Mouse (Mus musculus): ENCODE data around the gene Pltp. TPM values are rescaled to one million over a fixed set of nuclear protein-coding genes. Genes with fewer than 3 reads are reported as not detected.
A peak's percentile ranks its signal among the peaks of the same experiment; 100 is the strongest.

The Pltp gene
- polyA plus RNA-seq, 1 experiment from 2014 or later: 286 TPM

DNA sequence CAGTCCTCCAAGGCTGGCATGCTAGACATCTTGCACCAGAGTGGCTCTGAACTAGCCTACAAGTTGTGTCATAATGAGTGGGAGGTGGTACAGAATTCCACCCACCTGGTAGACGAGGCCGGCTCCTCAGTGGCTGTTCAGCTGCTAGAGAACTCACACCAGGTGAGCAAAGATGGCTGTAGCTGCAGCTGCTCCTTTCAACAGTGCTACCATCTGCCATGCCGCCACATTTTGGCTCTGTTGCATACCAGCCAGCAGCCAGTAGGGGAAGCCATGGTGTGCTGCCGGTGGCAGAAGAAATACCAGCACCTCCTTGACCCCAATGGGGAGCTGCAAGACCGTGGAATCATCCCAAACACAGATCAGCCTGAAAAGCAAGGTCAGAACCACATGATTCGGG lies 36.5 kb downstream of the Pltp start:
- DNase-seq (ENCODE audit: low spot score) (no peak), ATAC-seq (no peak)
- no peaks in the 10 kb centered on the region for H3K9me3 ChIP-seq (ENCODE audit: low read length)
- TF ChIP-seq CTCF (IDR thresholded peaks at IDR 0.05) (no peak), EP300 (IDR thresholded peaks at IDR 0.05) (no peak)
- no peaks in the 10 kb centered on the region for H3K4me1 ChIP-seq (ENCODE audit: insufficient read depth, low read depth, low read length)
- no peak overlapping the region for H3K9ac ChIP-seq (replicated peaks; ENCODE audit: low read depth)
- WGBS: 85% methylated on average over 6 of the region's 6 CpGs
- H3K4me3 ChIP-seq (ENCODE audit: low read depth, low read length): no peak overlapping the region
- no peaks in the 10 kb centered on the region for H3K27me3 ChIP-seq (replicated peaks; ENCODE audit: insufficient read depth, low read length)
- H3K27ac ChIP-seq (ENCODE audit: low read length): no peak overlapping the region
- no peak overlapping the region for H3K4me2 ChIP-seq (replicated peaks; ENCODE audit: low read depth, low read length)
- H3K36me3 ChIP-seq (ENCODE audit: insufficient read depth, low read length): peaks cover 9% of the 10 kb centered on the region

DNA sequence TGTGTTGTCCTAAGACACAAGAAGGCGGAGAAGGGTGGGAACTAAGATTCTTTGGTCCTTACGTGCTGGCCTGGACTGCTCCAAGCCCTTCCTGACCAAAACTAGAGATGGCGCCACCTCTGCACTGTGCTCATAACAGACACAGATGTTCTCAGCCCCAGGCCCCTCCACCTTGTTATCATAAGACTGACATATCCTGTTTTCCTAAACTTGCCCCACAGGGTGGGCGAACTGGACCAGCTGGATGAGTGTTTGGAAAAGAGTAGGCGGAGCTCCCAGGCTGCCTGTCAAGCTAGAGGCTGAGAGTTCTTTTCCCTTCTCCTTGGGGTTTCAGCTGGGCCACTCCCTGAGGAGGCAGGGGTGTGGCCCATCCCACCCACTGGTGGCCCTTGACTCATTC lies 39.8 kb downstream of the Pltp start:
- H3K4me1 ChIP-seq (ENCODE audit: insufficient read depth, low read depth, low read length): no peaks in the 10 kb centered on the region
- DNase-seq (ENCODE audit: low spot score) (peak; percentile 32), ATAC-seq (peak; percentile 69)
- H3K9me3 ChIP-seq (ENCODE audit: low read length): no peaks in the 10 kb centered on the region
- no peaks in the 10 kb centered on the region for H3K27me3 ChIP-seq (replicated peaks; ENCODE audit: insufficient read depth, low read length)
- WGBS: 31% methylated on average over 5 of the region's 5 CpGs
- no peak overlapping the region for H3K9ac ChIP-seq (replicated peaks; ENCODE audit: low read depth)
- no peak overlapping the region for H3K4me3 ChIP-seq (ENCODE audit: low read depth, low read length)
- no peak overlapping the region for H3K27ac ChIP-seq (ENCODE audit: low read length)
- no peak for TF ChIP-seq CTCF (IDR thresholded peaks at IDR 0.05)
- TF ChIP-seq EP300 (IDR thresholded peaks at IDR 0.05): no peak
- H3K4me2 ChIP-seq (replicated peaks; ENCODE audit: low read depth, low read length): no peak overlapping the region
- H3K36me3 ChIP-seq (ENCODE audit: insufficient read depth, low read length): no peaks in the 10 kb centered on the region

DNA sequence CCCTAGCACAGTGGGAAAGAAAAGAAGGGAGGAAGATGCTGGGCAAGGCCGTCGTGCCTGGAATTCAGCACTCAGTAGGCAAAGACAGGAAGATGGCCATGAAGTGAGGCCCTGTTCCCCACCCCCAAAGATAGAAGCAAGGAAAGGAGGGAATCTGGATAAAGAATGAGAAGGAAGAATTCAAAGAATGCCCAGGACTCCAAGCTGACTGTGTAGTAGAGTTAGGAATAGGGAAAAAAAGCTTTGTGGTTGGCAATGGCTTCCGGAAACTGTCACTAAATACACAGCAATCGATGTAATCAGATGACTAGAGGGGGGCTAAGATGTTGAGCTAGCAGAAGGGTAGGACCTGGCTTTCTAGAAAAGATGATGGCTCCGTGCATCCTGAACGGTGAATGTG lies 40.3 kb downstream of the Pltp start:
- ATAC-seq (no peak), DNase-seq (ENCODE audit: low spot score) (no peak)
- H3K27me3 ChIP-seq (replicated peaks; ENCODE audit: insufficient read depth, low read length): no peaks in the 10 kb centered on the region
- H3K9me3 ChIP-seq (ENCODE audit: low read length): no peaks in the 10 kb centered on the region
- WGBS: 49% methylated on average over 6 of the region's 6 CpGs
- H3K4me1 ChIP-seq (ENCODE audit: insufficient read depth, low read depth, low read length): no peaks in the 10 kb centered on the region
- no peak overlapping the region for H3K9ac ChIP-seq (replicated peaks; ENCODE audit: low read depth)
- H3K27ac ChIP-seq (ENCODE audit: low read length): no peak overlapping the region
- H3K36me3 ChIP-seq (ENCODE audit: insufficient read depth, low read length): no peaks in the 10 kb centered on the region
- TF ChIP-seq EP300 (IDR thresholded peaks at IDR 0.05) (no peak), CTCF (IDR thresholded peaks at IDR 0.05) (no peak)
- H3K4me3 ChIP-seq (ENCODE audit: low read depth, low read length): no peak overlapping the region
- no peak overlapping the region for H3K4me2 ChIP-seq (replicated peaks; ENCODE audit: low read depth, low read length)

DNA sequence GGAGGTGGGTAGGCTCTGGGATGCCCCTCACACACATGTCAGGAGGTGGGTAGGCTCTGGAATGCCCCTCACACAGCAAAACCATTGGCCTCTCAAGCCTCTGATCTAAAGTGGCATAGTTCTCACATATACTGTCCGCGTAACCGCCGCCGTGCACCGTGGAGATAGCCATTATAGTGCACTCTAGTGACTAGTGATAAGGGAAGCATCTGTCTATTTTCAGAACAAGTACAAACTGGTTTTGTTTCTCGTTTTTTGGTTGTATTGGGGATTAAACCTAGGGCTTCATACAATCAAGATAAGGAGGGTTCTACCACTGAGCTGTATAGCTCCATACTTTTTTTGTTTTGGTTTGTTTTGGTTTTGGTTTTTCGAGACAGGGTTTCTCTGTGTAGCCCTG lies 41.7 kb downstream of the Pltp start:
- H3K4me2 ChIP-seq (replicated peaks; ENCODE audit: low read depth, low read length): no peak overlapping the region
- H3K4me1 ChIP-seq (ENCODE audit: insufficient read depth, low read depth, low read length): no peaks in the 10 kb centered on the region
- ATAC-seq (no peak), DNase-seq (ENCODE audit: low spot score) (no peak)
- WGBS: 90% methylated on average over 8 of the region's 8 CpGs
- H3K36me3 ChIP-seq (ENCODE audit: insufficient read depth, low read length): no peaks in the 10 kb centered on the region
- no peaks in the 10 kb centered on the region for H3K9me3 ChIP-seq (ENCODE audit: low read length)
- H3K27ac ChIP-seq (ENCODE audit: low read length): no peak overlapping the region
- no peaks in the 10 kb centered on the region for H3K27me3 ChIP-seq (replicated peaks; ENCODE audit: insufficient read depth, low read length)
- no peak for TF ChIP-seq EP300 (IDR thresholded peaks at IDR 0.05)
- TF ChIP-seq CTCF (IDR thresholded peaks at IDR 0.05): no peak
- no peak overlapping the region for H3K4me3 ChIP-seq (ENCODE audit: low read depth, low read length)
- no peak overlapping the region for H3K9ac ChIP-seq (replicated peaks; ENCODE audit: low read depth)

DNA sequence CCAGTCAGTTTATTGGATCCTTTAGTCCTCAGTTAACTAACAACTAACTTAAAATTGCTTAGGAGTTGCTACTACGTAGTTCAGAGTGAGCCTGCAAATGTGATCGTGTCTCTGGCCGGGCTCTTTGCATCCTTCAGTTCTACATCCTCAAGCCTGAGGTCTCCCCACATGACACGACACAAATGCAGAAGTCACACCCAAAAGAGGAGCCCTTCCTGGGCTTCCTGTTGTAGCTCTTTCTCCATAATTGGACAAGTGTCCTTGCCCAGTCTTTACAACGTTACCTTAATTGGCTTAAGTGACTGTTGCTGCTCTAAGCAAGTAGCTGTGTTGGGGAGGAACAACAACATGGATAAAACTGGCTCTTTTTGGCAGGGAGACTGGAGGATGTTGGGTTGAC lies 42.2 kb downstream of the Pltp start:
- DNase-seq (ENCODE audit: low spot score) (no peak), ATAC-seq (no peak)
- WGBS: 83% methylated on average over 5 of the region's 5 CpGs
- TF ChIP-seq EP300 (IDR thresholded peaks at IDR 0.05) (no peak), CTCF (IDR thresholded peaks at IDR 0.05) (no peak)
- Histone ChIP-seq H3K9me3 (ENCODE audit: low read length) (no peaks in the 10 kb centered on the region), H3K4me2 (replicated peaks; ENCODE audit: low read depth, low read length) (no peak overlapping the region), H3K36me3 (ENCODE audit: insufficient read depth, low read length) (no peaks in the 10 kb centered on the region), H3K27me3 (replicated peaks; ENCODE audit: insufficient read depth, low read length) (no peaks in the 10 kb centered on the region), H3K27ac (ENCODE audit: low read length) (no peak overlapping the region), H3K9ac (replicated peaks; ENCODE audit: low read depth) (no peak overlapping the region), H3K4me3 (ENCODE audit: low read depth, low read length) (no peak overlapping the region), H3K4me1 (ENCODE audit: insufficient read depth, low read depth, low read length) (no peaks in the 10 kb centered on the region)

DNA sequence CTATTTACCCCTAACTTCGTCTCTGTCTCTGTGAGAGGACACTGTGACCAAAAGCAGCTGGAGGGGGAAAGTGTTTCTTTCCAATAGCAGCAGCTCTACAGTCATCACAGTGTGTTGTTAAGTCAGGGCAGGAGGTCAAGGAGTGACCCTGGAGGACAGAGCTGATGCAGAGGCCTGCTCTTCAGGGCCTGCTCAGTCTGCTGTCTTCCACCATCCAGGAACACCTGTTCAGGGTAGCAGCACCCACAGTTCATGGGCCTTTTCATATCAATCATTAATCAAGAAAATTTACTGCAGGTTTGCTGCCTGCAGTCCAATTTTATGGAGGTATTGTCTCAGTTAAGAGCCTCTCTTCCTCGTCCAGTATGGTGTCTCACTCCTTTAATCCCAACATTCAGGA lies 44.0 kb downstream of the Pltp start:
- Histone ChIP-seq H3K27ac (ENCODE audit: low read length) (no peak overlapping the region), H3K4me1 (ENCODE audit: insufficient read depth, low read depth, low read length) (no peaks in the 10 kb centered on the region), H3K36me3 (ENCODE audit: insufficient read depth, low read length) (no peaks in the 10 kb centered on the region), H3K4me2 (replicated peaks; ENCODE audit: low read depth, low read length) (no peak overlapping the region), H3K4me3 (ENCODE audit: low read depth, low read length) (no peak overlapping the region), H3K9ac (replicated peaks; ENCODE audit: low read depth) (no peak overlapping the region), H3K9me3 (ENCODE audit: low read length) (no peaks in the 10 kb centered on the region), H3K27me3 (replicated peaks; ENCODE audit: insufficient read depth, low read length) (no peaks in the 10 kb centered on the region)
- WGBS: 48% methylated on average over 2 of the region's 2 CpGs
- TF ChIP-seq EP300 (IDR thresholded peaks at IDR 0.05) (no peak), CTCF (IDR thresholded peaks at IDR 0.05) (no peak)
- DNase-seq (ENCODE audit: low spot score) (no peak), ATAC-seq (no peak)

DNA sequence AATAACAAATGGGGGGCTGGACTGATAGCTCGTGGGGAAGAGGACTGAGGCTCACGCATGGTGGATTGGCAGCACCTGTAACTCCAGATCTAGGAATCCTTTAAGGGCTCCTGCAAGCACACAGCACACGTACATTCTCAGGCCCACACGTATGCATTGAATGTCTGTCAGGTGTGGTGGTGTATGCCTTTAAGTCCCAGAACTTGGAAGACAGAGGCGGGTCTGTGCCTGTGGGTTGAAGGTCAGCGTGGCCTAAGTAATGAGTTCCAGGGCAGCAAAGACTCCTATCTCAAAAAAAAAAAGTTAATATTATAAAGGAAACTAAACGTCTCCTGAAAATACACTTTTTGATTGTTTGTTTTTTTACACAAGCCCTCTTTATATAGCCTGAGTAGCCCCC lies 50.9 kb downstream of the Pltp start:
- no peak overlapping the region for H3K27ac ChIP-seq (ENCODE audit: low read length)
- 68% methylated on average over 7 of the region's 7 CpGs for WGBS
- H3K27me3 ChIP-seq (replicated peaks; ENCODE audit: insufficient read depth, low read length): no peaks in the 10 kb centered on the region
- no peaks in the 10 kb centered on the region for H3K9me3 ChIP-seq (ENCODE audit: low read length)
- H3K36me3 ChIP-seq (ENCODE audit: insufficient read depth, low read length): no peaks in the 10 kb centered on the region
- DNase-seq (ENCODE audit: low spot score) (no peak), ATAC-seq (no peak)
- H3K4me2 ChIP-seq (replicated peaks; ENCODE audit: low read depth, low read length): no peak overlapping the region
- H3K4me1 ChIP-seq (ENCODE audit: insufficient read depth, low read depth, low read length): peaks cover 4% of the 10 kb centered on the region; the same call in 1 of the 2 replicates
- no peak overlapping the region for H3K9ac ChIP-seq (replicated peaks; ENCODE audit: low read depth)
- no peak overlapping the region for H3K4me3 ChIP-seq (ENCODE audit: low read depth, low read length)
- TF ChIP-seq CTCF (IDR thresholded peaks at IDR 0.05) (no peak), EP300 (IDR thresholded peaks at IDR 0.05) (no peak)
